Mouse (Mus musculus) cortical plate, adult 2 months (tissue): Measurements from ENCODE around the gene Rwdd2a.
A peak's percentile ranks its signal among the peaks of the same experiment; 100 is the strongest.

Experiments used
- CTCF ChIP-seq: fragments of 200-500 bp; IDR thresholded peaks from 2 replicates; pipeline ENCODE4 v1.5.1; 2011; ENCODE audit warnings: mild to moderate bottlenecking, control low read depth, low read length; ENCODE audit not compliant: insufficient read depth; ENCODE audit errors: extremely low read depth
- POLR2A ChIP-seq: fragments of 200-500 bp; IDR thresholded peaks from 2 replicates; pipeline ENCODE4 v1.6.1; 2011; ENCODE audit warnings: mild to moderate bottlenecking, low read length, control low read depth; ENCODE audit not compliant: insufficient read depth; ENCODE audit errors: extremely low read depth

DNA sequence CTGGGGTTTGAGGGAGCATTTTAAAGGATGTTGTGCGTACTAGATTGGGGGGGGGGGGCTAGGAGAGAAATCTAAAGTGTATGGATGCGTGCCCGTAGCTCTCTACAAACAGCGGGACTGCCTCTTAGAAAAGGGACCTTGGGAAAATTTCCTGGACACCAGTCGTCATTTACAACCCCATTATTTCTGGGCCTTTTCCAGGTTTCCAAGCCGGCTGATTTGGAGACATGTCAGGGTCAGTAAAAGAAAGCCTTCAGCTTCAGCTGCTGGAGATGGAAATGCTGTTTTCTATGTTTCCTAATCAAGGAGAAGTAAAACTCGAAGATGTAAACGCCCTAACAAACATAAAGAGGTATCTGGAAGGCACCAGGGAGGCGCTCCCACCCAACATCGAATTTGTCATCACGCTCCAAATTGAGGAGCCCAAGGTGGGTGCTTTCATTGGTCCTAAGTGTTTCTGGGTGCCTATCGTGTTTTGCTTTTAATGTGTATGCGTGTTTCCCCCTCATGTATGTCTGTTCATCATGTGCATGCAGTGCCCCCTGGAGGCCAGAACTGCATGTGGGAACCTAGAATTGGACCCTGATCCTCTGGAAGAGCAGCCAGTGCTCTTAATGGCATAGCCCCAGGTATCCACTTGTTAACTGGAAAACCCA is 973 bp downstream of the Rwdd2a start:
- TF ChIP-seq CTCF (peak; percentile 75), POLR2A (no peak)
